Mouse (Mus musculus): ENCODE data around the gene Gm11437.

The Gm11437 gene

GRCm38 (mm10) chr11:84167046-84167526 lies at the start of gene Gm11437:
Gene Gm11437, minus strand, starts transcription at chr11:84167476.
- no peak for DNase-seq

- no peak for DNase-seq
Measured at GRCm38 (mm10) chr11:84210876-84211275, 43.6 kb upstream of the Gm11437 start.

- DNase-seq: no peak
Measured at GRCm38 (mm10) chr11:84205776-84206175, 38.5 kb upstream of the Gm11437 start.

GRCm38 (mm10) chr11:84197607-84198402 lies 30.5 kb upstream of the Gm11437 start:
- DNase-seq: no peak

GRCm38 (mm10) chr11:84194751-84195150 lies 27.5 kb upstream of the Gm11437 start:
- no peak for DNase-seq

- no peak for DNase-seq
Measured at GRCm38 (mm10) chr11:84193249-84193648, 26.0 kb upstream of the Gm11437 start.

GRCm38 (mm10) chr11:84190581-84191233 lies 23.4 kb upstream of the Gm11437 start:
- DNase-seq: no peak

GRCm38 (mm10) chr11:84188530-84188929 lies 21.3 kb upstream of the Gm11437 start:
- DNase-seq: no peak

GRCm38 (mm10) chr11:84181286-84181685 lies 14.0 kb upstream of the Gm11437 start:
- DNase-seq: no peak

GRCm38 (mm10) chr11:84179954-84180598 lies 12.8 kb upstream of the Gm11437 start:
- DNase-seq: peak; percentile 70

- DNase-seq: peak; percentile 96
Measured at GRCm38 (mm10) chr11:84179226-84179953, 12.1 kb upstream of the Gm11437 start.

- peak; percentile 23 for DNase-seq
Measured at GRCm38 (mm10) chr11:84178571-84178970, 11.3 kb upstream of the Gm11437 start.

GRCm38 (mm10) chr11:84172539-84173435 lies 5.5 kb upstream of the Gm11437 start:
- no peak for DNase-seq

- DNase-seq: no peak
Measured at GRCm38 (mm10) chr11:84168701-84169288, 1.5 kb upstream of the Gm11437 start.

GRCm38 (mm10) chr11:84164561-84164960 lies 2.7 kb downstream of the Gm11437 start:
- DNase-seq: no peak

- no peak for DNase-seq
Measured at GRCm38 (mm10) chr11:84164123-84164522, 3.2 kb downstream of the Gm11437 start.

- DNase-seq: no peak
Measured at GRCm38 (mm10) chr11:84156535-84157262, 10.6 kb downstream of the Gm11437 start.

- no peak for DNase-seq
Measured at GRCm38 (mm10) chr11:84150884-84151283, 16.4 kb downstream of the Gm11437 start.

GRCm38 (mm10) chr11:84146081-84146480 lies 21.2 kb downstream of the Gm11437 start:
- no peak for DNase-seq

GRCm38 (mm10) chr11:84145201-84145798 lies 22.0 kb downstream of the Gm11437 start:
- no peak for DNase-seq
